Mouse (Mus musculus) right cerebral cortex, postnatal 4 days (tissue): ENCODE data around the gene Depdc7.

Experiments
- DNase-seq: peaks from one replicate; pipeline ENCODE4 v3.0.0-alpha.2; 2022

The Depdc7 gene

DNA sequence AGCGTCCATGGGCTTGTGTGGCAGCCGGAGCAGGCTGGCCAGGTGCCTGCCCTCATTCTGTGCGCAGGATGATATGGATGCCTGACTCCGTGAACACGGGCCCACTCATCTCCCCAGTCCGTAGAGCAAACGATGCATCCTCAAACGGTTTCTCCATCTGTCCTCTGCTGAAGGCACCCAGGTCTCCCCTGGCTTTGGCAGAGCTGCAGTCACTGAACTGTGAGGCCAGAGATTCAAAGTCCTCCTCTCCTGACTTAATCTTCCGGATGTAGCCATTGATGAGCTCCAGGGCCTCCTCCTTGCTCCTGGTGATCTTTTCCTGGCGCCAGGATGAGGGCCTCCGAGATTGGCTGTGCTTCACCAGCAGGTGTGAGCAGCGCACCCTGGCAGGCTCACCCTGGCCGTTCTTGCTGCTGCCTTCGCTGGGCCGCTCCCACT is 28.4 kb downstream of the Depdc7 start:
- DNase-seq, result no peak

DNA sequence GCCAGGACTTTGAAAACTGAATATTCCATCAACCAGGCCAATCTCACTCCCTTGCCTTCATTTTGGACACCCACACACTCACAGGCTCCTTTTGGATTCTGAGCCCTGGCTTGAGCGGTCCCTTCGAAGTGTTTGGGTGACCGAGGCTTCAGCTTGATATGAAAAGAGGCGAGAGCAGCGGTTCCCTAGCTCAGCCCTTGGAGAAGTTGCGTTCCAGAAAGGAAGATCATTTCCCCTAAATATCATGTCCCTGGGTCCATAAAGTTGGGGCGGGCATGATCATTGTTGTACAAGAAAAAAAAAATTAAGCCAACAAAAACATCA is 30.2 kb downstream of the Depdc7 start:
- no peak for DNase-seq

DNA sequence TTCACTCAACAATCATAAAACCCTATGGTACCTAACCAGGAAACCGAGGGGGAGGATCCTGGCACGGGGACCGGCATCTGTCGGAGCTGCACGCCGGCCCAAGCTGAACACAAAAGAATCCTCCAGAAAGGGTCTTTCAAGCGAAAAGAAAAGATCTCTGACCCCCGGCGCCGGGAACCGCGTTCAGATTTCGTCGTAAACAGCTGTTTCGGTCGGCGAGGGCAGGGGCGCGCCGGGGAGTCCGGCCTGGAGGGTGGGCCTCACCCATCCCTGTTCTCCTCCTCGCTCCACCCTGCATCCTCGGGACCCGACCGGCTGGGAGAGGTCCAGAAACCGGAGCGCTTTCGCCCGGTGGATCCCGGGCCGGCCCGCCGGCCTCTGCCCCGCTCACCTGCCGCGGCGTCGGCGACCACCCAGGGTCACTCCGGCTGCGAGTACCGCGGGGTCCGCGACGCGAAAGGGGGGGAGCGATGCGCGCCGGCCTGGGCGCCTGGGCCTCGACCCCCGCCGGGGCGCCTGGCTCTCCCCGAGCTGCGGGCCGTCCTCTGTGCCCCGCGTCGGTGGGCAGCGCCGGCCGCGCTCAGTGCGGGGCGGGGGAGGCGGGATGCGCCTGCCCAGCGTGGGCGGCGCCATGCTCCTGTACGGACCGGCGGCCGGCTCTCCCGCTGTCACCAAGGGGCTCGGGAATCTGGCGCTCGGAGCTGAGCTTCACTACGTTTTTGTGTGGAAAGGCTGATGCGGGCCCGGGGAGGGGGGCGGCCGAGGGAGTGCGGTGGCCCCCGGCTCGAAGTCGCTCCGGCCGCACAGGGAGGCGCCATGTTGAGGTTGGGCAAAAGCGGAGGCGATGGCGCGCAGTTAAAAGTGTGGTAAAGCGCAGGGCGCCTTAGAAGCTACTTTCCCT is 30.8 kb downstream of the Depdc7 start, which contains the start of gene Tcp11l1:
Tcp11l1 (minus strand) TSS at position 585 of the 901 bp plus-strand sequence.
- DNase-seq, result peak; percentile 72

DNA sequence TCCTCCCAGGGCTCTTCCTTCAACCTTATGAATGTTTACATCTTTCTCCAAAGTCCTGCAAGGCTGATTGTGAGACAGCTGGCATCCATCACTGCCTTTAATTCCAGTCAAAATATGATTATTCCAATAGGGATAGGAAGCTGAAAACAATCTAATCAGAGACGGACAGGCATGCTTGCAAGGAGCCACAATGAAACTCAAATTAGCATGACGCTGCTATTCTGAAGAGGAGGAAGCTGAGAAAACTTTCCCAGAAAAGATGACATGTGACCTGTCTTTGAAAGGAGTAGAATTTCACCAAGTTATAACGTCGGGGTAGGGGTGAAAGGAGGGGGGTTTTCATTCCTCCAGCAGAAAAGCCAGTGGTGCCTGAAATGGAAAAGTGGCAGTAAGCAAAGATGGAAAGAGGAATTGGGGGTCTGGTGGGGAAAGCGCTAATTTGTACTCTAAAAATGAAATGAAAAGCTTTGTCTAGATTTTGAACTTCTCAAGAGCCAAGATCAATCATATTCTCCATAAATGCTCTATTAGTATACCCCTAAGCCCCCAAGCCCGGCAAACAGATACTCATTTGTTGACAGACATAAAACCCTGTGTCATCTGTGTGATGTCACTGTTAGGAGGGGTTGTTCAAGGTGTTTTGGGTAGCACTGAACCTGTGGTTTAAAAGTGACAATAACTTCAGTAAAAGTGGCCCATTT is 31.9 kb downstream of the Depdc7 start:
- no peak for DNase-seq

DNA sequence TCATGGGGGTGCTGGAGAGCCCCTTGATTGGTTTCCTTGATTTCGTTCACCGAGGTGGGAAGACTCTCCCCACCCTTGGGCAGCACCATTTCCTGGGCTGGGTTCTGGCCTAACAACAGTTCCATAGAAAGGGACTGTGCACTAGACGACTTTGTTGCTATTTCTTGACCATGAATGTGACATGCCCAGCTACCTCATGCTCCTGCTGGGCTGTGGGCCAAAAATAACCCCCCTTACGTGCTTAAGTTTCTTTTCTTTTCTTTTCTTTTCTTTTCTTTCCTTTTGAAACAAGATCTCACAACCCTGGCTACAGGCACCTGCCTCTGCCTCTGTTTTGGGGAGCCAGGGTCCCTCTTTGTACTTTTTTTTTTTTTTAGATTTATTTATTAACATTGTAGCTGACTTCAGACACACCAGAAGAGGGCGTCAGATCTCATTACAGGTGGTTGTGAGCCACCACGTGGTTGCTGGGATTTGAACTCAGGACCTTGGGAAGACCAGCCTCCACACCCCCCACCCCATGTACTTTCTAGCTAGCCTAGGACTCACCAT is 32.8 kb downstream of the Depdc7 start:
- DNase-seq, result no peak

DNA sequence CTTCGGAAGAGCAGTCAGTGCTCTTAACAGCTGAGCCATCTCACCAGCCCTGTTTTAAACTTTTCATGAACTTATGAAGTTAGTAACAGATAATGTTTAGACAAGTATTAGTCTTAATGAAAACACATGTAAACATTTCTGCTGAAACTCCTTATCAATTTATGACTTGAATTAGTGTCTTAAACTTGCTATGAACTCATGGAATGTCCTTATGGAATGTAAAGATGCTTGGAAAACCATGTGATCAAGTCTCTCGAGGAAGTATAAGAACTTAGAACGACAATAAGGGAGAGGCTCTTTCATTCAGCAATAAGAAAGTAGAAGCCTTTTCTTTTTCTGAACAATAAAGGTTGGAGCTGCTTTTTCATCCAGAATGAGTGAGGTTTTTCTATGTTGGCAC is 38.3 kb downstream of the Depdc7 start:
- DNase-seq, result no peak

DNA sequence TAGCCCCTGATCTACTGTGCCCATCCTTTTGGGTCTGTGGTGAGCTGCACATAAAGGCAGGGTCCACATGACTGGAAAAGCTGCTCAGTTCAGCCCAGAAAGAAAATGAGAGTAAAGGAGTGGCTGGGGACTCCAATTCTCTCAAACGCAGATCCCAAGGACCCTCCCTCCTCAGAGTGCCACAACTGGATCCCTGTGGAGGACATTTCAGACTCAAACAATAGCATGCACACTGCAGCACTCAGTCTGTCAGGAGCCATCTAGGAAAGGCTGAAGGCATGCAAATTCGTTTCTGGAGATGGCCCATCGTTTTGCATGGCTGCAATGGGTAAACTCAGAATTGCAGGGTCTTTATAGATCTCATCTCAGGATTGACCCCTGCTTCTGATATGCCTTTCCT is 39.5 kb downstream of the Depdc7 start:
- no peak for DNase-seq

DNA sequence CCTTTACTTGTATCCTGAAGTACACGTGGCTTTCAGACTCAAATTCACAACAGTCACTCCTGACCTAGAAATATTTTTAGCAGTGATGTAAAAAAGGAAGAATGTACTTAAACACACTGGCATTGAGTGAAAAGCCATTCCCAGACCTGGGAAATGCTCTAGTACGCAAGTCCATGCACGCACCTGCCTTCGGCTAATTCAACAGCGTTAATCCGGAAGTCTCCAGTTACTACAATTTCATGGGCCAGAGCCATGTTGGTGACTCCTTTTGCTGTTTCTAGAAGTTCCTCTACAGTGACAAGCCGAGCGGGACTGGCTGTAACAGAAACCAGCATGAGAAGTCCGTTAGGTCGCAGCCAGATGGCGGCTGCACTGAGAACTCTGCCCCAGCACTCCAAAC is 43.0 kb downstream of the Depdc7 start:
- no peak for DNase-seq

DNA sequence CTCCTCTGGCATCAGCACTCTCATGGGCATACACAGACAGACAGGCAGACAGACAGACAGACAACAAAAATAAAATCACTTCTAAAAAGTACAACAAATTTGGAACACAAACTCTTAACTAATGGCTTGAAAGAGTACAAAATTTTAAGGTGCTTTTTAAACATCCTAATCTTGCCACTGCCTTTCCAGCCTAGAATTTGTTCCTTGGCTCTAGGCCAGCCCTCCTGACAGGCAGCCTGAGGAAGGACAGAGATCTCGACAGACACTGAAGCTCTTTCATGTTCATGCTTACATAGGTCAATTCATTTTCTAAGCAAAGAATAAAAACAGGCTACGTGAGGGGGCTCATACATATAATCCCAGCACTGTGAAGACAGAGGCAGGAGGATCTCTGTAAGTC is 50.1 kb downstream of the Depdc7 start:
- DNase-seq, result no peak

DNA sequence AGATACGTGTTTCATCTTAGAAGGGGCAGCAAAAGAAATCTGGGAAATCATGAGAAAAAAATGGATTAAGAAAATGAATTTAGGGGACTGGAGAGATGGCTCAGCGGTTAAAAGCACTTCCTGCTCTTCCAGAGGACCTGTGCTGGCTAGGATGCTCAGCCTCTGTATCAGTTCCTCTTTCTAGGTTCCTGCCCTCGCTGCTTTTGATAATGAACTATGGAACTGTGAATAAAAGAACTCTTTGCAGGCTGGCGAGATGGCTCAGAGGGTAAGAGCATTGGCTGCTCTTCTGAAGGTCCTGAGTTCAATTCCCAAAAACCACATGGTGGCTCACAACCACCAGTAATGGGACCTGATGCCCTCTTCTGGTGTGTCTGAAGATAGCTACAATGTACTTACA is 52.0 kb downstream of the Depdc7 start:
- no peak for DNase-seq

DNA sequence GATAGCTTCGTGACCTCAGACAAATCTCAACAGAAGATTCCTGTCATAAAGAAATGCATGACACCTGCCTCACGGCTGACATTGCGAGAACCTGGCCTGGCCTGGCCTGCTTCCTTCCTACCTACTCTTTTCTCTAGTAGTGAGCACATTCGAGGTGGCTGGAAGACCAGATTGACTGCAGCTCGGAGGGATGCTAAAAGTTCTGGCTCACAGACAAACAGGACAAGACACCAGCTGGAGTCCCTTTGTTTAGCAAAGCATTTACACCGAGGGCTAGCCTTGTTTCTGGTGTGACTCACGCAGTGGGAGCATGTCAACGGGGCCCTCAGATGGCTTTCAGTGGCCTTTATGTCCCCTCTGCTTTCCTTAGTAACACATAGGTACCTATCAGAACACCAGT is 54.0 kb downstream of the Depdc7 start:
- no peak for DNase-seq

DNA sequence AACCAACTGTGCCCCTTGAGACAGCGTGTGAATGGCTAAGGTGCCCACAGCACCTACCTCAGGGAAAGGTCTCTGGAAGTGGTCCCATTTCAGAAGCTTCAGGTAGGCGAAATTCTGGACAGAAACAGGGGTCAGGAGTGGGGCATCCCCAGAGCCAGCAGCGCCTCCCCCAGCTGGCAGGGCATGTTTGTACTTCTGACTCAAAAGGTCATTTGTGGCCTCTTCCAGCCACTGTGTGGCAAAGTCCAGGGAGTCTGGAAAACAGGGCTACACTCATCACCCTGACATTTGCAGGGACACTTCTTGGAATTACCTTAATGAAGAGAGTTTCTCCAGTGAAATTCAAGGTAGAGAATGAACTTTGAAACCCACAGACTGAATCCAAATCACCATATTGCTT is 54.4 kb downstream of the Depdc7 start:
- DNase-seq, result no peak

DNA sequence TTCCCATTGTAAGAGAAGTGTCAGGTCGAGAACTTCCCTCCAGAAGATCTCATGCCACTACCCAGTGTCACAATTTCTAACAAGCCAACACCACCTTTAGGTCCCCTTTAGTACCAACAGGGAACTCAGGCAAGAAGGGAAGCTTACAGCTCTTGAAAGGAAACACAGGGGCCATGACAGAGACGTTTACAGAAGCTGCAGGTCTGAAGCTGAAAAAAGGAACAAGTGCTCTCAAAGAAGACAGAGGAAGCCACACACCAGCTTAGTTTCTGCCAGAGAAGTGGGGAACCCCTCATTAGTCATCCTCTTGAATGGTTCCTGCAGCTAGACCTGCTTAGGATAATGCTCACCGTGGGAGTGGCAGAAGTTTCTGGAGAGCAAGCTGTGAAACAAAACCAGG is 55.4 kb downstream of the Depdc7 start:
- no peak for DNase-seq

DNA sequence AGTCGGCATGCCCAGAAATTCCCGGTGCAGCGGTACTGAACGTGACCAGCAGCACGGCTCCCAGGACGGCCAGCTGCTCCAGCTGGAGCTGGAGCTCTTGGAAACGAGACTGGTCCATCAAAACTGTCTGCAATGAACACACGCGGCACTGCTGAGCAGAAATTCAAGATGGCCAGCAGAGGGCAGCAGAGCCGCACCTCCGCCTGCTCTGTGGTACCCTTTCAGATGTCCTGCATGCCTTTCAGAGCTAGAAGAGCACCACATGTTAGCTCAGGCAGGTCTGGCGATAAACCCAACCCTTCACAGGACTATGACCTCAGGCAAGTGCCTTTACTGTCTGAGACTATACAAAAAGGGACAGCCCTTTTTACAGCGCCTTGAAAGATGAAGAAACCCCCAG is 57.3 kb downstream of the Depdc7 start:
- DNase-seq, result peak; percentile 82

DNA sequence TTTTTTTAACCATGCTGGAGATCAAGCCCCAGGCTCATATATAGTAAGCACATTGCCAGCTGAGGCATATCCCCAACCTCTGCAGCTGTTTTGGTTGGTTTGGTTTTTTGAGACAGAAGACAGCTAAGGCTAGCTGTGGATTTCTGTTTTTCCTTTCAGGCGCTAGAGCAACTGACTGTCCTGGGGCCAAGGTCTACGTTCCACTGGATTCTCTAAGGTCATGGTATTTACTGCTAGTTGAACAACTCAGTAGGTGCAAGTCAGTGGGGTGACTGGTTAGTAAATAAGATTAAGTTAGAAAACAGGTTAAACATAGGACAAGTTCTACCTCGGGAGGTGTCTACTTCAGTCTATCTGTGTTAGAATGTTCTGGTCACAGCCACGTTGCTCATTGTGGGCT is 57.9 kb downstream of the Depdc7 start:
- DNase-seq, result no peak

DNA sequence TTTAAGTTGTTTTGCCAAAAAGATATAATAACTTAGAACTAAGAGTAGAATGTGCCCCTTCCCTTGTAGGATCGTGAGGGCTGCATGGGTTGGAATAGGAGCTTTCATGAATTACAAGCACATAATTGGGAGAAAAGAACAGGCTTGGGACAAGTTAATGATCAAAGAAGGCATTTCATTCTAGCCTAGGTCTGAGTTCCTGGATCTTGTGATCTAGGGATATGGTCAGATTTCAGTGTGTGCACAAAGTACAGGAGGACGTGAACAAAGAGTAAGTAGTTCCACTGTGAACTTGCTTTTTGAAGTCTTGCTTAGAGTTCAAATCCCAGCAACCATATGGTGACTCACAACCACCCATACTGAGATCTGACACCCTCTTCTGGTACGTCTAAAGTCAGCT is 65.4 kb downstream of the Depdc7 start:
- DNase-seq, result no peak
